Mouse (Mus musculus): ENCODE measurements around the gene Ccl2. TPM values are rescaled to one million over a fixed set of nuclear protein-coding genes. Genes with fewer than 3 reads are reported as not detected.

Ccl2 gene
- total RNA-seq, 1 experiment from 2014 or later, result 2.1 TPM

DNA sequence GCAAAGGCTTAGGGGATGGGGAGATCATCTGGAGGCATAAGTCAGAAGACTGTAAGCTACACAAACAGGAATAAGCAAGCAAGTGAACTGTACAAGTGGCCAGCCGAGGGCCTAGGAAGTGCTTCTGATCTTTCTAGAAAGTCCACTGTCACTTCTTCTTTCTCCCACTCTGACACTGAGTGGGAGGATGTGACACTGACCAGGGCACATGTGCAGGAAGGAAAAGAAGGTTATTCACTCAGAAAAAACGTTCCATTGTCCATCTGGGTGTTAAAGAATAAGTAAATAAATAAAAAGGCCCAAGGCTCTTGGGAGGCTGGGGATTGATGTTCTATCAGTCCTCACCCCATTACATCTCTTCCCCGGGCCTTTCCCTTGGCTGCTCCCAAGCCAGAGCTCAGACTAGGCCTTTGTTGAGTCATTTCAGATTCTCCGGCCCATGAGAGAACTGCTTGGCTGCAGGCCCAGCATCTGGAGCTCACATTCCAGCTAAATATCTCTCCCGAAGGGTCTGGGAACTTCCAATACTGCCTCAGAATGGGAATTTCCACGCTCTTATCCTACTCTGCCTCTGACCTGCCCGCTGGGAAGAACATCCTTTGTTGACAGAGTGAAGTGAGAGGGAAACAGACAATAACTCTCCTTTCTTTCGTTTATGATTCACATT, 2.6 kb upstream of the Ccl2 start:
- ATAC-seq (replicated peaks; ENCODE audit: low read depth, poor library complexity, severe bottlenecking), result no peak

DNA sequence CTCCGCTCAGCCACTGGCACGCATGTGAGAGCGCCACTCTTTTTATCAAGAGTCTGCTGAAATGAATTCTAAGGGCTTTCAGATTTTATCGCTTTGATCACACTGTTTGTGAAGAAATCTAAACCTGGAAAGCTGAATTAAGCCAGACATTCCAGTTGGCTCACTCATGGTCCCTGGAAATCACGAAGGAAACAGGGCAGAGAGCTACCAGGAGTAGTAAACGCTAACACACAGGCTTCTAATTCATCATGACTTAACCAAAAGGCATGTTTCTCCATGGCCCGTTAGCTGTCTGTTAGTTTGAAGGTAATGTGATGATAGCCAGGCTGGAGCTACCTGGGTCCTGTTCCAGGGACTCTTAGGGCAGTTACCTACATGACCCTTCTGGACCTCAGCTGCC, 925 bp upstream of the Ccl2 start:
- ATAC-seq (replicated peaks; ENCODE audit: low read depth, poor library complexity, severe bottlenecking), result no peak

DNA sequence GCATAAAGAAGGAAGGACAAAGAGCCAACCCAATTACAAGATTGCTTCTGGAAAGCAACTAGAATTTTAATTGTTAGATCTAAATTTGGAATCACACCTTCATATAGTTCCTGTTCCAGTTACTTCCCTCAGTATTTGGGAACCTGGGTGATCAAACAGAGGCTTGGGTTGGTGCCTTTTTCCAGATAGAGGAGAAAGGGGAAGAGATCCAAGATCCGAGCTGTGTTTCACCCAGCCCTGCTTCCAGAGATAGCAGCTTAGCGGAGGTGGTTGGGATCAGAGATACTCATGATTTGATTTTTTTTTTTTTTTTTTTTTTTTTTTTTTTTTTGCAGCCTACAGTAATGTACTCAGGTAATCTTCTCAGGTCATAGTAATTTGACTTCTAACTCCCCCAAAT, 486 bp downstream of the Ccl2 start:
- no peak for ATAC-seq (replicated peaks; ENCODE audit: low read depth, poor library complexity, severe bottlenecking)

DNA sequence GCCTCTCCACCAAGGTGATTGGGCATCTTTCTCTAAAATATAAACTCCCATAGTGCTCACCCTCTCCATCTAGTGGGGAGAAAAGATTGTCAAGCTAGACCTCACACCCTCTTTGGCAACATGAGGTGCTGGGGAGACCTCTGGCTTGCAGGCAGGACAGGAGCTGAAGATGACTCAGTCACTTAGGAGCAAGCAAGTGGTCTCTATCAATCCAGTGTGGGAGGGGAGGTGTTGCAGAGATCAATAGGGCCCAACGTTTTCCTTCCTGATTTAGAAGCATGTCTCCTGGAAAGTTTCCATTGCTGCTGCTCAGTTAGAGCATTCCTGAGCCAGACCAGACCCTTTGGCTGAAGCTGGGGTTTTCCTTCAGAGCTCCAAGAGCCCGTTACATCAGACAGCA, 3.2 kb downstream of the Ccl2 start, which contains the start of gene Gm17268:
TSS of gene Gm17268 (minus strand) at position 28 of the 400 bp plus-strand sequence.
- no peak for ATAC-seq (replicated peaks; ENCODE audit: low read depth, poor library complexity, severe bottlenecking)

DNA sequence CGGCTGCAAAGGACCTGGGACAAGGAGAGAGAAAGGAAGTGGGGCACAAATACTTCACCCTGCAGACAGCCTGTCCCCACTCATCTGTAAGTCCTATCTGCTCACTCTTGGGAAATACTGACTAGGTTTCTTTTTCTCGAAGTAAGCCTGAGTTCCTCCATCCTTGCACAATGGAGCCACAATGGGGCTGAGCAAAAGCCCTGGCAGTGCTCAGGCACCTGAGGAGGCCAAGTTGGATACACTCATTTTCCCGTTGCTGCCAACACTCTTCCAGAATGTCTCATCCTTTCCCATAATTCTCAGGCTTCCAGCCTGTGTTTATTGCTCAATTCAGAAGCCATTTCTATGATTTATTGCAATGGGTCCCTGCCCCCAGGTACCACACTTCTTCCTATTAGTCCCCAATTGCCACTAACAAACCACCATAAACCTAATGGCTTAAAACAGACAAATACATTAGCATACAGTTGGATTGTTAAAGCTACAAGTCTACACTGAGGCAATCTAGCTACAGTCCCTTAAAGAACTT, 3.8 kb downstream of the Ccl2 start:
- no peak for ATAC-seq (replicated peaks; ENCODE audit: low read depth, poor library complexity, severe bottlenecking)

DNA sequence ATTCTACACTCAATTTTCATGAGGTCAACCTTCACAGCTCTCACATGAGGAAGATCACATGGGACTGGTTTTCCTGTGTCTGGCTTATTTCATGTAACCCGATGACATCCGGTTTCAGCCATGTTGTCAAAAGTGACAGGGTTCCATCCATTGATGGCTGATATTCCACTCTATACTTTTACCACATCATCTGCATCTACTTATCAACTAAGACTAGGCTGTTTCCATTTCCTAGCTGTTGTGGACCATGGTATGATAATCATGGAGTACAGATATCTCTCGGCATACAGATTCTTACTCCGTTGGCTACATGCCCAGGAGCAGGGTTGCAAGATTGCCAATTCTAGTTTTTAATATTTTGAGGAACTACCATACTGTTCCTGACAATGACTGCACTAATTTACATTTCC, 6.3 kb downstream of the Ccl2 start:
- peak; percentile 91 for ATAC-seq (replicated peaks; ENCODE audit: low read depth, poor library complexity, severe bottlenecking)

DNA sequence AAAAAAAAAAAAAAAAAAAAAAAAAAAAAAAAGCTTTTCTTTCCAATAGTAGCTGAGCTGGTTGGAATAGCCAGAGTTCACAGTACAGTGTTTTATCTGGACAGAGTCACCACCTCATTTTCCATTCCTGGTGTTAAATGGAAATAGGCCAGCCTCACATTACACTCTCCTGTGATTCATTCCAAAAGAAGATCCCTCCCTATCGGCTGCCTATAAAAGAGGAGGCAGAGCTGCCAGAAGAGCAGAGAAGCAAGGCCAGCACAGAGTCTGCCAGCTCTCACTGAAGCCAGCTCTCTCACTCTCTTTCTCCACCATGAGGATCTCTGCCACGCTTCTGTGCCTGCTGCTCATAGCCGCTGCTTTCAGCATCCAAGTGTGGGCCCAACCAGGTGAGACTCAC, 10.1 kb downstream of the Ccl2 start, which contains the start of gene Ccl7:
TSS of gene Ccl7 (plus strand) at position 242 of the 400 bp plus-strand sequence.
- no peak for ATAC-seq (replicated peaks; ENCODE audit: low read depth, poor library complexity, severe bottlenecking)

DNA sequence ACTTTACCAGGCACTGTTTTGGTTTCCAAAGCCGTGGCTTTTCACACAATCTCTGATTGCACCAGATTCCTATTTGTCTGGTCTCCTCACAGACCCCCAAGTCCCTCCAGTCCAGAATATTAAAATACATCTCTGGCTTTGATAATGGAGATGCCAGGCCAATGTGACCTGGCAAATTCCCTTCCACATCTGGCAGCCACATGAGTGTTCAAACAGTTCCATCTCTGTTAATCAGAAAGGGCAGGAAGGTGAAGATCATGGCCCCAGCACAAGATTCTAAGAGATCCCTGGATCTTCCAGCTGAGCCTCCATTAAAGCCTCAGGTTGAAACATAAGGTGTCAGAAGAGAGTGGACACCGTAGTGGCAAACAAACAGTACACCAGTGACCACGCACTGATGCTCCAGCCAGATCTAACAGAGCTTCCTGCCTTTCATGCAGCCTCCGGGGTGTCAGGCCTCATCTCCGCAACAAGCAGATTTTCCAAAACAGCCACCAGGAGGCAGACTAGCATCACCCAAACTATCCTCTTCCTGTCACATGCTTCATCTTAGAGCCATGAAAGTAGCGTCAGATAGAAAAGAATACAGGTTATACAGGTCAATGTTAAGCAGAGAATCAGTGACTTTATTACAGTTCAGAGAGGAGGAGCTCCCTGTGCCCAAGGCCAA, 12.5 kb downstream of the Ccl2 start:
- peak; percentile 77 for ATAC-seq (replicated peaks; ENCODE audit: low read depth, poor library complexity, severe bottlenecking)

DNA sequence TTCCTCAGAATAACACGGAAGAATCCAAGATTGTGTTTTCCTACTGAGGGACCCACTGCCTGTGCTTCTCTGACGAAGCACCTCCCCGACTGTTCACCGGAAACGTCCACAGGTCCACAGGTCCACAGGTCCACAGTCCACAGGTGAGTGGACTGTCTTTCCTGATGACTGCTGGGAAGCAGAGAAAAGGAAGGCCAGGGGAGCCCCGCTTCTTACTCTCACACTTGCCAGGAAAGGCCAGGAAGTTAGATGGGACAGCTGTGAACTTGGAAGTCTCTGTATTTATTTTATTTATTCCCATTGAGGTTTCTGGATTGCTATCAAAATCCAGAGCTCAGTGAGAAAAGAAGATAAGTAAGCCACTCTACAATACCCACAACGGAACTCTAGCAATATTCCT, 18.5 kb downstream of the Ccl2 start:
- no peak for ATAC-seq (replicated peaks; ENCODE audit: low read depth, poor library complexity, severe bottlenecking)

DNA sequence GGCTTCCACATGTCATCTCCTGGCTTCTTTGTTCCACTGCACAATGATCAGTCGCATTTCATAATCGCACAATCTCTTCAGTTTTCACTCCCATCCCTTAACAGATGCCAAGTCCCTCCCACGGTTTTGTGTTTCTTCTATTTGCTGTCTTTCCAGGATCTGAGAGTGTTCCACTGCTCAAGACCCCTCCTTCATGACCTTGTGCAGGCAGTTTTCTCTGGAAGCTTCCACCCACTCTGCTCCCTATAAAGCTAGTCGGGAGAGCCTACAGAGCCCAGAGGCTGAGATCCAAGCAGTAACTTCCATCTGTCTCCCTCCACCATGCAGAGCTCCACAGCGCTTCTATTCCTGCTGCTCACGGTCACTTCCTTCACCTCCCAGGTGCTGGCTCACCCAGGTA, 22.3 kb downstream of the Ccl2 start, which contains the start of gene Ccl11:
TSS of gene Ccl11 (plus strand) at position 178 of the 400 bp plus-strand sequence.
- ATAC-seq (replicated peaks; ENCODE audit: low read depth, poor library complexity, severe bottlenecking), result no peak

DNA sequence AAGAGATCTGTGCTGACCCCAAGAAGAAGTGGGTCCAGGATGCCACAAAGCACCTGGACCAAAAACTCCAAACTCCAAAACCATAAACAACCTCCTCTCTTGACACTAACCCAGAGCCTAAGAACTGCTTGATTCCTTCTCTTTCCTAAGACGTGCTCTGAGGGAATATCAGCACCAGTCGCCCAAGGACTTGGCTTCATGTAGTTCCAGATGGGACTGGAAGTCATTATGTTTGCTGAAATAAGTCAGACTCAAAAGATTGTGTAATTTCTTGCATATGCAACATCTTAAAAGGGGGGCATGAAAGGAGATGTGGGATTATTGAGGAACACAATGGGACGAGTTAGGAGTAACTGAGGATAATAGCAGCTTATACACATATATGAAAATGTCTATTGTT, 26.9 kb downstream of the Ccl2 start:
- ATAC-seq (replicated peaks; ENCODE audit: low read depth, poor library complexity, severe bottlenecking), result no peak

DNA sequence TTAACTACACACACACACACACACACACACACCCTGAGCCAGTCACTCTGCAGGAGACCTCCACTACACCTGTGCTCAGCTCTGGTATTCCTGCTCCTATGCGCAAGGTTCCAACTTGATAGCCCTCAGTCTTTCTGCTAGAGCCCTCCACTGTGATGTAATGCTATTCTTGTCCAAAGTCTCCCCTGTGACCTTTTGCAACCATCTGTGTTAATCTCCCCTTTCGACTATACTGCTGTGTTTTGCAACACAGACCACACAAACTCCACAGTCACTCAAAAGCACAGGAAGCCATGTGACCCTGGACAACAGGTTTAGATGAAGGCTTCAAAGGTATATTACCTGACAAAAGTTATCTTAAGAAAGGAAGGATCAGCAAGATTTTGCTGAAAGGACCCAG, 28.1 kb downstream of the Ccl2 start:
- no peak for ATAC-seq (replicated peaks; ENCODE audit: low read depth, poor library complexity, severe bottlenecking)

DNA sequence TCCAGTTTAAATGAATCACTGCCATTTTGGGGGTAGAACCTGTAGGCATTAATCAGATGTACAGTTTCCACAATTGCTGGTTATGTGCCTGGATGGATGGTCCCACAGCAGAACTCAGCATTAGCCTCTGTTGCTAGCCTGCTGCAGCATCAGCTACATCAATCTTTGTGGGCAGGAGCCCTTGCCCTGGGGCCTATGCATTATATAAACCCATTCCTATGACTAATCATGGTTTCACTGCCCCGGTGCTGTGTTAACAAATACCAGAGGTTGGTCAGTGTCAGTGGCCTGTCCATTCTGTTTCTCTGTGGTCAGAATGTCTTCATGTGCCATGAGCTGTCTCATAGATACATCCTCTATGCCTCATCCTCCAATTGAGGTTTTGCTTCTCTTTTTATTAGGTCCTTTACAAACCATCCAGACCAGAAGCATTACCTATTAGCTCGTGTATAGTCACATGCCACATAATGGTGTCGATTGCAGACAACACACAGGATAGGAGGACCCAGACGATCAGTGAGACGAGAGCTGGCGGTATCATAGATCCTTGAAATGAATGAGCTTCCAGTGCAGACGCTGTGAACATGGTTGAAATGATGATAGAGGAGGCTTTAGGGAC, 31.7 kb downstream of the Ccl2 start:
- ATAC-seq (replicated peaks; ENCODE audit: low read depth, poor library complexity, severe bottlenecking), result no peak

DNA sequence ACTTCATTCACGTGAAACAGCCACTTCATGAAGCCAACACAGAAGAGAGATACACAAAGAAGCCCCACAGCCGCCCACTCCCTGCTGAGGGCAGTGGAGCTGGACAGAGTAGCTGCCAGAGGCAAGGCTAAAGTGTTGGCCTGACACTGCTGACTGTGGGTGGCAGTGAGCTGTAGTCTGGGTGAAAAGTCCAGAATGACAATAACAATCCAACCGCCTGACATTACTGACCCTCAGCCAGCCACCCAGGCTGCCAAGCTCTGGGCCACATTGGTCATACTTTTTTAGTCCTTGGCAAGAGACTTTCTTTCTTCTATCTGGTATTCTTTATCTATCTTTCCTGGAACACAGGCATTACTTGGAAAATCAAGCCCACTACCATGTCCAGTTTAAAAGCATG, 35.7 kb downstream of the Ccl2 start:
- no peak for ATAC-seq (replicated peaks; ENCODE audit: low read depth, poor library complexity, severe bottlenecking)

DNA sequence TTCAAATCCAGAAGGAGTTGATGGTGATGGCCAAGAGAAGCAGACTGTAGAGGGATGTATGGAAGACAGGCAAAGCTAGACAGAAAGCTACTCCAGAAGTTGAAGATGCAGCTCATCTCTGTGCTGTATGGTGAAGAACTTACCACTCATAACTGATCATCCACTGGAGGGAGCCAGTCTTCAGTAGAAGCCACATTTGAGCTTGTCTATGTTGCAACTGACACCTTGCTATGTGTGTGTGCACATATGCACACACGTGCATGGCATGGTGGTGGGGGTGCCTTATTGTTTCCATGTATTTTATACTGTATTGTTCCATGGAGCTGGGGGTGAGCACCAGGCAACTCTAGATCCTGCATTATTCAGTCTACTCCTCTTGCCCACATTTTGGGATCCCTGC, 37.0 kb downstream of the Ccl2 start:
- no peak for ATAC-seq (replicated peaks; ENCODE audit: low read depth, poor library complexity, severe bottlenecking)

DNA sequence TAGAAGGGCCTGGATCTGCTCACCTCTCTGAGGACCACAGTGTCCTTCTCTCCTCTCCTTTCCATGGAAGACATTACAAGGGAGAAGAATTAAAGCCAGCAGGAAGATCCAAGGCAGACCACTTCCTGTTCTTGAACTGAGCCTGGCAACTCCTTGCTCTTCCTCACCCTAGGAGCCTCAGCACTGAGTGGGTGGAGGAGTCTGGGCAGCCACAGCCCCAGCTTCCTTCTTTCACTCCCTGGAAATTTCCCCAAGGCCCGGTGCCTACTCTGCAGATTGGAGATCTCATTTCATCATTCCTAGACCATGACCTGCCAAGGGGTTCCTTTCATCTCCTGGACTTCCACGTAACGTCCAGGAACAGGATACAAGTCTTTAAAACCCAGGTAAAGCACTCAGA, 37.6 kb downstream of the Ccl2 start:
- no peak for ATAC-seq (replicated peaks; ENCODE audit: low read depth, poor library complexity, severe bottlenecking)

DNA sequence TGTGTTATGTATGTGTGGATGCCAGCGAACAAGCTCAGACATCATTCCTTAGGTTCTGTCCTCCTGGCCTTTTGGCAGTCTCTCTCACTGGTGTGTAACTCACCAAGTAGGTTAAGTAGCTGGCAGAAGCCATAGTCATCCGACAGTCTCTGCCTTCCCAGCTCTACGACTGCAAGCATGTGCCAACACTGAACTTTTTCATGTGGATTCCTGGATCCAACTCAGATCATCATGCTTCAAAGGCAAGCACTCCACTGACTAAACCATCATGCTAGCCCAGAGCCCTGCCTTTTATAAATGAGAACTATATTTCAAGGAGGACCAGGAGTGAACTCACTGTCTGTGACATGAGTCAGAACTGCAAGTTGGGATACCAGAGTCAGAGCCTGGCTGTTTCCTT, 38.3 kb downstream of the Ccl2 start:
- ATAC-seq (replicated peaks; ENCODE audit: low read depth, poor library complexity, severe bottlenecking), result no peak

DNA sequence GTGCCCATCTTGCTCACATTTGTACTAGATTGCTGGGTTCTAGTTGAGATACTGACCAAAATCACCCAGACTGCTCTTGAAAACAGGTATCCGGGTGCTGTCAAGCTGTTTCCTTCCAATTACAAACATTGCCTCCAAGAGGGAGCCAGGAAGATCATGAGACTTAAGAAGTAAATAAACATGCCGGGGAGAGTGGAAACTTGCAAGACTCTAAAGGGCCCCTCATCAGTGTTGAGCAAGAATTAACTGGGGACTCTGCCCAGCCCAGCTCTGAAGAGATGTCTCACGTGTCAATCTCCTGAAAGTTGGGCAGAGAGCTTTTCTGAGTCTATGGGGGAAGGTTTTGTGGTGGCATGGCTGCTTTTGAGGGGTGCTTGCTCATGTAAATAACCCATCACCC, 41.7 kb downstream of the Ccl2 start:
- ATAC-seq (replicated peaks; ENCODE audit: low read depth, poor library complexity, severe bottlenecking), result no peak

DNA sequence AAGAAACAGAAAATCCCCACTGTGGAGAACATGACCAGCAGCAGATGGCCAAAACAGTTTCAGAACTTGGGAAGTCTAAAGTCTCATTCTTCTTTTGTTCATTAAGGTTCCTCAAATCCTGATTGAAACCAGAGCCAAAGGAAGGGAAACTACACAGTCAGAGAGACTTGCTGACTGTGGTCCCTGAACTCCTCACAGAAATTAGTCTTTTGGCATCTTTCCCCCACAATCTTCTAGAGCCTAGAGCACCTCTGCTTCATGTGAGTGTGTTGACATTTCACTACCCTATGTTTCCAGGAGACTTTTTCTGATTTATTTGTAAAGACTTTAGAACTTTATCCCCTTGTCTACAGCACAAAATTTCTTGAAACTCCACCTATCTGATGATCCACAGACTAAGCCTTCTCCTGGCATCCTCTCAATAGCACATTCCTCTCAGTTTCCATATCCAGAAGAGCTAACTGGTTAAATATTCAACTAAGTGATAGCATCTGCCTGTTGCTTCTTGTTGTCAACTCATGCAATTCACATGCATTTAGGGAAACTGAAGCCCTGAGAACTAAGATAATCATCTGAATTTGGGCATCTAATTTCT, 42.9 kb downstream of the Ccl2 start:
- no peak for ATAC-seq (replicated peaks; ENCODE audit: low read depth, poor library complexity, severe bottlenecking)

DNA sequence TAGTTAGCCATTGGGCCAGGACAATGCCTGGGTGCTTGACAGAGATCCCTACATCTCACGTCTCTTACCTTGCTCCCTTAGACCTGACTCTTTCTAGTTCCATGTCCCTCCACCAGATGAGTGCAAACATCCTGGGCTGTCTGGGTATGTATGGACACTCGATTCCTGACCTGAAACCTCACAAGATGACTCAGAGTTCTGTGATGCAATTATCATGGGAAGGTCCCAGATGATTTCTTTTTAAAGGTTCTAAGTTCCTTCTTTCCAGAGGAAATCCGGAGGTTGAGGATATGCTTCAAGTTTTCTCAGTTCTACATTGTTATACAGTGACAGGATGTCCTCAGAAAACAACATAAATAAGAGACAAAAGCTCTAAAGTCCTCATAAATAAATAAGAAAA, 45.5 kb downstream of the Ccl2 start:
- ATAC-seq (replicated peaks; ENCODE audit: low read depth, poor library complexity, severe bottlenecking), result no peak

DNA sequence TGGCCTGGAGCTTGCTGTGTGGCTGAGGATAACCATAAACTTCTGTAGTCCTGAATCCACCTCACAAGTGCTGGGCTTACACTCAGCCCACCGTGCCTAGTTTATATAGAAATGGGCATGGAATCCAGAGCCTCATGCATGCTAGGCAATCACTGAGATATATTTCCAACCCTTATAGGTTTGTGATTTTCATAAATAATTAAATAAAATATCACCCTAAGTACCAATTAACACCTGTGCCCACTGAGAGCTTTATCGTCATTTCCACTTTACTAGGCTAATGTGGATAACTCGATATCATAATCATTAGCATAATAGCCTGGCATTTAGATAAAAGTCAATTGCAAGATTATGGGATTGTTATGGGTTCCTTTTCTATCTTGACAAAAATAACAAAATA, 49.0 kb downstream of the Ccl2 start:
- ATAC-seq (replicated peaks; ENCODE audit: low read depth, poor library complexity, severe bottlenecking), result no peak

Data from common myeloid progenitor, adult 5-6 weeks (primary cell).